Mouse (Mus musculus) kidney, postnatal 14 days (tissue): ENCODE data around the gene Nckap5l.
"Not testable (repeated sequence)": the region's sequence is repeated elsewhere in the genome, so short reads cannot be mapped to it uniquely, and the experiment has no call there.

ENCODE experiments used
- DNase-seq: peaks from one replicate; pipeline ENCODE4 v3.0.0; 2022; ENCODE audit warnings: mixed read lengths

Nckap5l gene

GRCm38 (mm10) chr15:99393386-99394252 lies 63.9 kb downstream of the Nckap5l start:
- DNase-seq, result peak; percentile 88

DNA sequence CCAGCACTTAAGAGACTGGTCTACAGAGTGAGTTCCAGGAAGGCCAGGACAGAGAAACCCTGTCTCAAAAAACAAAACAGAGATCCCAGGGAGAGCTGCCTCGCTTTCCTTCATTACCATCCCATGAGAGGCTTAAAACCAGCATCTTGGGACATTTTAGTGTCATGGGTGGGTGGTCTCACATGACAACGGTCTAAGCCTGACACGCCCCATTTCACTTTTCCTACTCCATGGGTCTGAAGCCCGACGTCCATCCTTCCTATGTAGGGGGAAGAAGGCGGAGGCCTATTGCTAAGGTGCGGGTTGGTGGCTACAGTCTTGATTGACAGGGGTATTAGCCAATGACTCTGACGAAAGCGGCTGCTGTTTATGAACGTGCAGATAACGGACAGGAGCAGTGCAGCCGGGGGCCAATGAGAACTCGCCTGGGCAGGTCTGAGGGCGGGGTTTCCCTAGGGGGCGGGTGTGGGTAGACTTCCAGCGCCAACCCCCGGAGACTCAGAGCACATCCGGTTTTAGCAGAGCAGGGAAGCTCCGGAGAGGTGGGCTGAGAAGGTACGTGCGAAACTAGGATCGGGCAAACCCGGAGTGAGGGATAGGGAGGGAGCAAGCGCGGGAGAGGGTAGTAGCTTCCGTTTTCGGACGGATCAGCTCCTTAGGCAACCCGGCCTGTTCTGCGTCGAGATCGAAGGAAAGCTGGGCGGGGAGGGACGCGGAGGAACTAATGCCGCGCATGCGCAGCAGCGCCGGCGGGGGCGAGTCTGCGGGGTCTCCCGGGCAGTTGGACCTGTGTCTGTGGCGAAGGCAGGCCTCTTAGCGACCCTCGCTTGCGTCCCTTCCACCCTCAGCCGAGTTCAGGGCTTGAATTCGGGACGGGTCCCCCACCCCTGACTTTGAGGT lies 64.8 kb downstream of the Nckap5l start, which contains the start of gene Tmbim6:
Tmbim6 (plus strand) TSS at position 397 of the 900 bp plus-strand sequence.
- DNase-seq, result peak; percentile 100

DNA sequence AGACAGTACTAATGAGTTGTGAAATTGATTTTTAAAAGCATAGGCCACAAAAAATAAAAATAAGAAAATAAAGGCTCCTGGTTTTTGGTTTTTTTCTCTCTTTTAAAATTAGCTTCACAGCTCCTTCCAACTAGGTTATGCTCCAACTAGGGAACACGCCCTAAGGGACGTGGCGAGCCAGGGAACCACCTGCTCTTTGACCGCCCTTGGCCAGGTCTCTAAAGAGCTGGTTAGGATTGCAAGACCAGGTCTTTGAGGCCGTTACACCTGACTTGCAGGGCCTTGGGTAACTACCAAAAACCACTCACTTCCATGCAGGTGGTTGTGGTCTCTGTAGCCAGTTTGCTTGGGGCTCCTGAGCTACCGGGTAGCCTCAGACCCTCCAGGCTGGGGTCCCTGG lies 65.6 kb downstream of the Nckap5l start:
- DNase-seq, result peak; percentile 71

DNA sequence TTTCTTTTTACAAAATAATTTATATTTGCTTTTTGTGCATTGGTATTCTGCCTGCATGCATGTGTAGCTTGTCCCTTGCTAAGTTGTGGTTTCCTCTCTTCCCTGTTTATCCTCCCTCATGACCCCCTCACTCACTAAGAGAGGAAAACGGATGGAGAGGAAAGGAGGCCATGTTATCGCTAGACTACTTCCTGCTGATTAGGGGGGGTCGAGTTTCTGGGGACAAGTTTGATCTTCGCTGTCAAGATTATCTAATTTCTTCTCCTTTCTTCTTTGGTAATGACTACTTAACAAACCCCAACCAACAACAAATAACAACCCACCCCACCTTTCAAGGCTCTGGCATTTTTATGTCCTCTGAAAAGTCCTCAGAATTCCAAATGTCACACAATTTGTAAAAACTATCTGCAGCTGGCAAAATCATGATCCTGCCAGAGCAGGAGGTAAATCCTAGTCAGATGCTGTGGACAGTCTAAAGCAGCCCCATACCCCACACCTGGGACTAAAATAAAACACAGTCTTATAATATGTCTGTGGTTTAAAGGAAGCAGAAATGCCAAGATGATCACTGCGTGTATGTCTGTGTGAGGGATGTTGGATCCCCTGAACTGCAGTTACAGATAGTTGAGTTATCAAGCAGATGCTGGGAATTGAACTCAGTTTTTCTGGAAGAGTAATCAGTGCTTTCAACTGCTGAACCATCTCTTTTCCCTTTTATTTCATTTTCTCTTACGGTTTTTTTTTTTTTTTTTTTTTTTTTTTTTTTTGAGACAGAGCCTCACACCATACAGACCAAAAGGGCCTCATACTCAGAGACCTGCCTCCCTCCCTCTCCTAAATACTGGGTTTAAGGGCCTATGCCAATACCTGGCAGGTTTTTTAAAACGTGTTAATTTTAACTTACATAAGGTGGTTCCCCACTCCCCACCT lies 66.8 kb downstream of the Nckap5l start:
- no peak for DNase-seq

DNA sequence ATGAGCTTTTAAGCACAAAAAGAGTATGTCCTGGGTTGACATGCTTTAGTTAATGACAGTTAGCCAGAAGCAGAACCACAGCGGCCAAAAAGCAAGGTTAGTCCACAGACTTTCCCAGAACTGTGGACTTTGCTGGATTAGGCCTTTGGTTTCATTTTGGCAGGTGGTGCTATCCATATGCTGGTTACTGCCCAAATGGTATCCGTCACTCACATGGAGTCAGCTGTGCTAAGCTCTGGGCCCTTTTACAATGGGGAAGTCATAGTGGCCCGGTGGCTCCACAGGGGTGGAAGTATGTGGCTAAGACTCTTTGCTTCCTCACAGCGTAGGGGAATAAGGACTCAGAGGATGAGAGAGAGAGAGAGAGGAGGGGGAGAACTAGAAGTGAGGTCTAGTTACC lies 69.6 kb downstream of the Nckap5l start:
- no peak for DNase-seq

DNA sequence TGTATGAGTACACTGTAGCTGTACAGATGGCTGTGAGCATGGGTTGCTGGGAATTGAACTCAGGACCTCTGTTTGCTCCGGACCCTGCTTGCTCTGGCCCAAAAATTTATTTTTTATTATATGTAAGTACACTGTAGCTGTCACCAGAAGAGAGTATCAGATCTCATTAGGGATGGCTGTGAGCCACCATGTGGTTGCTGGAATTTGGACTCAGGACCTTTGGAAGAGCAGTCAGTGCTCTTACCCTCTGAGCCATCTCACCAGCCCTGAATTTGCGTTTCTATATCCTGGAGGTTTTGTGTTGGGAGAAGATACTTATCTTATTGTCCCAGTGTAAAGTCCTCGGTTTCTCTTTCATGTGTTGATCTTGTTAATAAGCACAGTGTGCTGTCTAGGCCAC lies 70.8 kb downstream of the Nckap5l start:
- no peak for DNase-seq

- not testable (repeated sequence) for DNase-seq
Observed at GRCm38 (mm10) chr15:99386110-99386509, 71.4 kb downstream of the Nckap5l start.

GRCm38 (mm10) chr15:99384071-99384470 lies 73.5 kb downstream of the Nckap5l start:
- no peak for DNase-seq

DNA sequence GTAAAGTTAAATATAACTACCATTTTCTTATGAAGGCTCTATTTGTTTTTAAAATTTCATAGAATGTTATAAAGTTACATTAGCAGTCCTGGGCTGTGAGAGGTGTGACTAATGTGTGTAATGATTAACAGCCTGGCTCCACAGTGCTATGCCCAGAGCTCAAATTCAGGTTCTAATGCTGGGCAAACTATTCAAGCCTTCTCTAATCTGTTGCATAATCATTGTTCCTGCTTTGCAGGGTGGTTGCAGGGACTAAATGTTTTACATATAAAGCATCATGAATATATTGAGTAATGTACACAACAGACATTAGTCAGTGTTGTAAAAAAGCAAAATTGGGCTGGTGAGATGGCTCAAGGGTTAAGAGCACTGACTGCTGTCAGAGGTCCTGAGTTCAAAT lies 74.7 kb downstream of the Nckap5l start:
- DNase-seq, result peak; percentile 72

GRCm38 (mm10) chr15:99376240-99376639 lies 81.3 kb downstream of the Nckap5l start:
- DNase-seq, result no peak

DNA sequence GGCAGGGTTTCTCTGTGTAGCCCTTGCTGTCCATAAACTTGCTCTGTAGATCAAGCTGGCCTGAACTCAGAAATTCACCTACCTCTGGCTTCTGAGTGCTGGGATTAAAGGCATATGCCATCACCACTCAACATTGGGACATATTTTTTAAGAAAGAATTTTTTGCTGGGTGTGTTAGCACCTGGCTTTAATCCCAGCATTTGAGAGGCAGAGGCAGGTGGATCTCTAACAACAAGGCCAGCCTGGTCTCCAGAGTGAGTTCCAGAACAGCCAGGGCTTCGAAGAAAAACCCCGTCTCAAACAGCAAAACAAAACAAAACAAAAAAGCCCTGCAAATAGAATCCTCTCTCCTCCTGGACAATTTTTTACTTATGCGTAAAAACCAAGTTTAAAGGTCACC lies 82.0 kb downstream of the Nckap5l start:
- no peak for DNase-seq

- no peak for DNase-seq
Observed at GRCm38 (mm10) chr15:99375036-99375435, 82.5 kb downstream of the Nckap5l start.

DNA sequence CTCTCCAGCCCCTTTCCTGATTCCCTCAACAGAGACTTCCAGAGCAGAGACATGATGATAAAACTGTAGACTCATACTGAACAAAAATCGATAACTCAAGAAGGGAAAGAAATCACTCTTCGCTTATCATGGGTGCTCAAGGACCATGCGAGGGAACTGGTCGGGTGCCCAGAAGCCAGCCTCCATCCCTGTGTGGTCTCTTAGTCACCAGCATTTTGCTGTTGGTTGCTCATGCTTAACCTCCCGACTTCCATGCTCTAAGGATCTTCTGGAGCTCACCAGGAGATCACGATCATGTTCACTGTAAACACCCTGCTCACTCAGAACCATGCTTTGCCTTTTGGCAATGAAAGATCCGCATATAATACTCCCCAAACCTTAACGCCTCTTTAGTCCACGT lies 84.8 kb downstream of the Nckap5l start:
- no peak for DNase-seq
